Mouse (Mus musculus): ENCODE data around the gene Agtr2.
"Not testable (repeated sequence)": the region's sequence is repeated elsewhere in the genome, so short reads cannot be mapped to it uniquely, and the experiment has no call there.

Gene Agtr2

GRCm38 (mm10) chrX:21484414-21484813 is at the start of gene Agtr2:
Agtr2 (plus strand) TSS chrX:21484544.
- DNase-seq (ENCODE audit: low spot score) = no peak

- no peak for DNase-seq (ENCODE audit: low spot score)
Measured at GRCm38 (mm10) chrX:21452519-21452918, 31.8 kb upstream of the Agtr2 start.

GRCm38 (mm10) chrX:21488111-21488510 is 3.8 kb downstream of the Agtr2 start:
- DNase-seq (ENCODE audit: low spot score) = no peak

- DNase-seq (ENCODE audit: low spot score) = no peak
Measured at GRCm38 (mm10) chrX:21500242-21500641, 15.9 kb downstream of the Agtr2 start.

- DNase-seq (ENCODE audit: low spot score) = not testable (repeated sequence)
Measured at GRCm38 (mm10) chrX:21507333-21507732, 23.0 kb downstream of the Agtr2 start.

GRCm38 (mm10) chrX:21522590-21522989 is 38.2 kb downstream of the Agtr2 start:
- DNase-seq (ENCODE audit: low spot score) = no peak

All from T-cell, adult 2 months (primary cell).